Mouse (Mus musculus): ENCODE results near the gene Eif3l. TPM values are rescaled to one million over a fixed set of nuclear protein-coding genes. Genes with fewer than 3 reads are reported as not detected.
A peak's percentile ranks its signal among the peaks of the same experiment; 100 is the strongest.
"Not testable (repeated sequence)": the region's sequence is repeated elsewhere in the genome, so short reads cannot be mapped to it uniquely, and the experiment has no call there.

Gene Eif3l
- polyA plus RNA-seq (2016; fragmentation: Nextera tagmentation; extraction: Ambion mirVana), result 280 and 287 TPM in 2 replicates

GRCm38 (mm10) chr15:79074913-79075532 is at the start of gene Eif3l:
TSS of gene Eif3l (plus strand) at chr15:79075179.
- Histone ChIP-seq H3K4me1 (peaks cover 21% of the 10 kb centered on the region), H3K4me3 (peak within 1 kb of the TSS; percentile 97), H3K9me3 (no peaks in the 10 kb centered on the region), H3K27ac (replicated peaks) (peak within 1 kb of the TSS; percentile 85), H3K36me3 (replicated peaks) (peaks cover 41% of the 10 kb centered on the region), H3K27me3 (replicated peaks; ENCODE audit: low read depth, poor library complexity, severe bottlenecking) (no peaks in the 10 kb centered on the region)
- under 1% methylated on average over 49 of the region's 49 CpGs for WGBS
- peak; percentile 93 for DNase-seq (ENCODE audit: low spot score)

- peak overlapping the region; percentile 44 for H3K4me3 ChIP-seq
- peaks cover 68% of the 10 kb centered on the region for H3K4me1 ChIP-seq
- H3K27ac ChIP-seq (replicated peaks), result peak overlapping the region; percentile 63
- H3K9me3 ChIP-seq, result no peaks in the 10 kb centered on the region
- H3K27me3 ChIP-seq (replicated peaks; ENCODE audit: low read depth, poor library complexity, severe bottlenecking), result peaks cover 32% of the 10 kb centered on the region
- WGBS, result 10% methylated on average over 17 of the region's 18 CpGs
- H3K36me3 ChIP-seq (replicated peaks), result no peaks in the 10 kb centered on the region
- no peak for DNase-seq (ENCODE audit: low spot score)
Measured at GRCm38 (mm10) chr15:79025687-79026308, 49.2 kb upstream of the Eif3l start.

- peak overlapping the region; percentile 100 for H3K27ac ChIP-seq (replicated peaks)
- WGBS, result 50% methylated on average over 14 of the region's 14 CpGs
- H3K4me3 ChIP-seq, result peak overlapping the region; percentile 84
- H3K27me3 ChIP-seq (replicated peaks; ENCODE audit: low read depth, poor library complexity, severe bottlenecking), result peaks cover 32% of the 10 kb centered on the region
- no peaks in the 10 kb centered on the region for H3K36me3 ChIP-seq (replicated peaks)
- H3K9me3 ChIP-seq, result no peaks in the 10 kb centered on the region
- DNase-seq (ENCODE audit: low spot score), result no peak
- H3K4me1 ChIP-seq, result peaks cover 76% of the 10 kb centered on the region
Measured at GRCm38 (mm10) chr15:79026511-79027290, 48.3 kb upstream of the Eif3l start.

- peaks cover 76% of the 10 kb centered on the region for H3K4me1 ChIP-seq
Measured at GRCm38 (mm10) chr15:79027291-79028205, 47.4 kb upstream of the Eif3l start.

GRCm38 (mm10) chr15:79028237-79028738 is 46.7 kb upstream of the Eif3l start, which contains the start of gene H1f0:
TSS of gene H1f0 (plus strand) at chr15:79028450.
- under 1% methylated on average over 58 of the region's 58 CpGs for WGBS
- H3K27me3 ChIP-seq (replicated peaks; ENCODE audit: low read depth, poor library complexity, severe bottlenecking), result peaks cover 32% of the 10 kb centered on the region
- peaks cover 72% of the 10 kb centered on the region for H3K4me1 ChIP-seq

More at GRCm38 (mm10) chr15:79027291-79028205, 47.4 kb upstream of the Eif3l start:
- H3K9me3 ChIP-seq, result no peaks in the 10 kb centered on the region
- peak overlapping the region; percentile 84 for H3K4me3 ChIP-seq
- WGBS, result 6% methylated on average over 46 of the region's 46 CpGs
- peak; percentile 65 for DNase-seq (ENCODE audit: low spot score)
- no peaks in the 10 kb centered on the region for H3K36me3 ChIP-seq (replicated peaks)
- H3K27ac ChIP-seq (replicated peaks), result peak overlapping the region; percentile 100
- H3K27me3 ChIP-seq (replicated peaks; ENCODE audit: low read depth, poor library complexity, severe bottlenecking), result peaks cover 32% of the 10 kb centered on the region

GRCm38 (mm10) chr15:79028823-79029484 is 46.0 kb upstream of the Eif3l start:
- DNase-seq (ENCODE audit: low spot score), result no peak

More at GRCm38 (mm10) chr15:79028237-79028738, 46.7 kb upstream of the Eif3l start, which contains the start of gene H1f0:
- DNase-seq (ENCODE audit: low spot score), result peak; percentile 96
- no peaks in the 10 kb centered on the region for H3K36me3 ChIP-seq (replicated peaks)
- no peaks in the 10 kb centered on the region for H3K9me3 ChIP-seq
- H3K4me3 ChIP-seq, result peak within 1 kb of the TSS; percentile 84
- H3K27ac ChIP-seq (replicated peaks), result peak within 1 kb of the TSS; percentile 100

GRCm38 (mm10) chr15:79029519-79030241 is 45.3 kb upstream of the Eif3l start:
- H3K27ac ChIP-seq (replicated peaks), result peak overlapping the region; percentile 100
- peaks cover 68% of the 10 kb centered on the region for H3K4me1 ChIP-seq
- 17% methylated on average over 11 of the region's 11 CpGs for WGBS
- peaks cover 9% of the 10 kb centered on the region for H3K36me3 ChIP-seq (replicated peaks)
- no peaks in the 10 kb centered on the region for H3K9me3 ChIP-seq
- H3K4me3 ChIP-seq, result peak overlapping the region; percentile 84
- no peak for DNase-seq (ENCODE audit: low spot score)
- peaks cover 29% of the 10 kb centered on the region for H3K27me3 ChIP-seq (replicated peaks; ENCODE audit: low read depth, poor library complexity, severe bottlenecking)

More at GRCm38 (mm10) chr15:79028823-79029484, 46.0 kb upstream of the Eif3l start:
- Histone ChIP-seq H3K36me3 (replicated peaks) (peaks cover 2% of the 10 kb centered on the region), H3K27me3 (replicated peaks; ENCODE audit: low read depth, poor library complexity, severe bottlenecking) (peaks cover 32% of the 10 kb centered on the region), H3K4me1 (peaks cover 68% of the 10 kb centered on the region), H3K27ac (replicated peaks) (peak overlapping the region; percentile 100), H3K4me3 (peak overlapping the region; percentile 84), H3K9me3 (no peaks in the 10 kb centered on the region)
- WGBS, result 36% methylated on average over 16 of the region's 16 CpGs

GRCm38 (mm10) chr15:79030551-79031435 is 44.2 kb upstream of the Eif3l start:
- Histone ChIP-seq H3K9me3 (no peaks in the 10 kb centered on the region), H3K27me3 (replicated peaks; ENCODE audit: low read depth, poor library complexity, severe bottlenecking) (peaks cover 18% of the 10 kb centered on the region), H3K27ac (replicated peaks) (peak overlapping the region; percentile 100), H3K4me1 (peaks cover 61% of the 10 kb centered on the region), H3K4me3 (peak overlapping the region; percentile 84), H3K36me3 (replicated peaks) (peaks cover 20% of the 10 kb centered on the region)
- peak; percentile 95 for DNase-seq (ENCODE audit: low spot score)
- under 1% methylated on average over 52 of the region's 52 CpGs for WGBS

- 92% methylated on average over 5 of the region's 5 CpGs for WGBS
- peaks cover 52% of the 10 kb centered on the region for H3K4me1 ChIP-seq
Measured at GRCm38 (mm10) chr15:79031908-79032307, 43.1 kb upstream of the Eif3l start.

GRCm38 (mm10) chr15:79037913-79038328 is 37.1 kb upstream of the Eif3l start:
- H3K4me3 ChIP-seq, result no peak overlapping the region; the same call in 1 of the 2 replicates
- H3K4me1 ChIP-seq, result peaks cover 44% of the 10 kb centered on the region
- H3K27me3 ChIP-seq (replicated peaks; ENCODE audit: low read depth, poor library complexity, severe bottlenecking), result peaks cover 43% of the 10 kb centered on the region
- WGBS, result 17% methylated on average over 14 of the region's 14 CpGs
- peaks cover 37% of the 10 kb centered on the region for H3K36me3 ChIP-seq (replicated peaks)
- no peaks in the 10 kb centered on the region for H3K9me3 ChIP-seq
- no peak overlapping the region for H3K27ac ChIP-seq (replicated peaks)
- DNase-seq (ENCODE audit: low spot score), result peak; percentile 85

More at GRCm38 (mm10) chr15:79031908-79032307, 43.1 kb upstream of the Eif3l start:
- not testable (repeated sequence) for H3K9me3 ChIP-seq; H3K27me3 ChIP-seq (replicated peaks; ENCODE audit: low read depth, poor library complexity, severe bottlenecking); H3K27ac ChIP-seq (replicated peaks); DNase-seq (ENCODE audit: low spot score); H3K4me3 ChIP-seq
- H3K36me3 ChIP-seq (replicated peaks), result peaks cover 31% of the 10 kb centered on the region
